Mouse (Mus musculus) embryonic facial prominence, embryonic 10.5 days (tissue): ENCODE data around the gene Rpl3. TPM values are rescaled to one million over a fixed set of nuclear protein-coding genes. Genes with fewer than 3 reads are reported as not detected.

Experiments
- DNase-seq: peaks from one replicate; pipeline ENCODE4 v3.0.0-alpha.2; 2017; ENCODE audit warnings: low spot score
- H3K27ac ChIP-seq: fragments of 300-500 bp; sonication (generic); replicated peaks from 2 replicates; pipeline ENCODE4 v1.5.1; 2016; ENCODE audit warnings: mild to moderate bottlenecking
- H3K27me3 ChIP-seq: fragments of 300-500 bp; sonication (generic); replicated peaks from 2 replicates; pipeline ENCODE4 v1.6.1; 2016; ENCODE audit warnings: low read depth, mild to moderate bottlenecking; ENCODE audit not compliant: poor library complexity, severe bottlenecking
- H3K36me3 ChIP-seq: fragments of 300-500 bp; sonication (generic); replicated peaks from 2 replicates; pipeline ENCODE4 v1.6.1; 2016; ENCODE audit warnings: mild to moderate bottlenecking, moderate library complexity
- H3K4me1 ChIP-seq: fragments of 300-500 bp; sonication (generic); 2 replicates; pipeline ENCODE4 v1.6.1; 2016
- H3K4me3 ChIP-seq: fragments of 300-500 bp; sonication (generic); 2 replicates; pipeline ENCODE4 v1.5.1; 2016; ENCODE audit warnings: mild to moderate bottlenecking, moderate library complexity
- H3K9me3 ChIP-seq: fragments of 300-500 bp; sonication (generic); 2 replicates; pipeline ENCODE4 v1.6.1; 2016; ENCODE audit warnings: mild to moderate bottlenecking
- WGBS: fragments of 180-500 bp; shearing (Covaris S2); methylation state at CpG from one replicate; pipeline ENCODE4 v1.1.7; 2016; 5-methylcytosine and 5-hydroxymethylcytosine counted together
- polyA plus RNA-seq: library from polyadenylated mRNA; unstranded; fragments of >200 nt; fragmentation: Nextera tagmentation; extraction: Ambion mirVana; gene quantifications from 2 replicates; pipeline ENCODE4 v1.2.1, GENCODE M21; 2016

Gene Rpl3
- 1,034 and 1,049 TPM in 2 replicates for polyA plus RNA-seq

GRCm38 (mm10) chr15:80091121-80091955, at the start of gene Rpl3, which contains the start of gene Syngr1:
TSS of gene Rpl3 (minus strand) at chr15:80091868.
TSS of gene Syngr1 (plus strand) at chr15:80091334.
- peak within 1 kb of the TSS; percentile 76 for H3K4me3 ChIP-seq
- peaks cover 25% of the 10 kb centered on the region for H3K4me1 ChIP-seq
- H3K27ac ChIP-seq, result peak within 1 kb of the TSS; percentile 75
- H3K36me3 ChIP-seq, result no peaks in the 10 kb centered on the region
- H3K9me3 ChIP-seq, result no peaks in the 10 kb centered on the region
- H3K27me3 ChIP-seq, result peaks cover 65% of the 10 kb centered on the region
- DNase-seq, result peak; percentile 82
- 1% methylated on average over 86 of the region's 86 CpGs for WGBS

- no peak overlapping the region for H3K4me3 ChIP-seq
- H3K4me1 ChIP-seq, result peaks cover 14% of the 10 kb centered on the region; the same call in 1 of the 2 replicates
- no peaks in the 10 kb centered on the region for H3K27me3 ChIP-seq
- no peak overlapping the region for H3K27ac ChIP-seq
- DNase-seq, result no peak
- peaks cover 89% of the 10 kb centered on the region for H3K36me3 ChIP-seq
- H3K9me3 ChIP-seq, result peaks cover 11% of the 10 kb centered on the region; the same call in 1 of the 2 replicates
- WGBS, result 95% methylated on average over 3 of the region's 3 CpGs
These were observed 49.2 kb upstream of the Rpl3 start for GRCm38 (mm10) chr15:80140878-80141277.

DNA sequence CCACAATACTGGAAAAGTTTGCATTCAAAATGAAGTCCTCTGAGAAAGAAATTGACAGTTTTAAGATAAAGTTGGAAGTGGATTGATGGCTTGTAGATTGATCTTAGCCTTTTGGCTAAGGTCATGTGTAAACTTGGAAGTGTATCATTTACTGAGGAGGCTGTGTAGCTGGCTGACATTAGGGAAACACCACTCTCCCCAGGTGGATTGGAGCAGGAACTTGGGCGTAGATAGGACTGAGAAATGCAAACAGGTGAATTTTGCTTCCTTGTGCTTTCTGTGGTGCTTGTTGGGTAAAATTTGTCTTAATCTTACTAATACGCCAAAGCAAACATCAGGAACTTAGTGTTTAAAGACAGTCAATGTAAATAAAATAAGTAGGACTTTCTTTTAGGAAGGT, 48.6 kb upstream of the Rpl3 start:
- no peak for DNase-seq
- no peak overlapping the region for H3K27ac ChIP-seq
- no peaks in the 10 kb centered on the region for H3K27me3 ChIP-seq
- H3K4me3 ChIP-seq, result no peak overlapping the region
- H3K36me3 ChIP-seq, result peaks cover 85% of the 10 kb centered on the region
- H3K4me1 ChIP-seq, result peaks cover 14% of the 10 kb centered on the region; the same call in 1 of the 2 replicates
- WGBS, result 96% methylated on average over 2 of the region's 2 CpGs
- H3K9me3 ChIP-seq, result peaks cover 11% of the 10 kb centered on the region; the same call in 1 of the 2 replicates

- peaks cover 66% of the 10 kb centered on the region for H3K36me3 ChIP-seq
- DNase-seq, result no peak
- WGBS, result 81% methylated on average over 17 of the region's 17 CpGs
- peaks cover 31% of the 10 kb centered on the region for H3K4me1 ChIP-seq
- peaks cover 11% of the 10 kb centered on the region; the same call in 1 of the 2 replicates for H3K9me3 ChIP-seq
- no peaks in the 10 kb centered on the region for H3K27me3 ChIP-seq
- H3K27ac ChIP-seq, result no peak overlapping the region
- no peak overlapping the region for H3K4me3 ChIP-seq
These were observed 46.5 kb upstream of the Rpl3 start for GRCm38 (mm10) chr15:80137945-80138791.

DNA sequence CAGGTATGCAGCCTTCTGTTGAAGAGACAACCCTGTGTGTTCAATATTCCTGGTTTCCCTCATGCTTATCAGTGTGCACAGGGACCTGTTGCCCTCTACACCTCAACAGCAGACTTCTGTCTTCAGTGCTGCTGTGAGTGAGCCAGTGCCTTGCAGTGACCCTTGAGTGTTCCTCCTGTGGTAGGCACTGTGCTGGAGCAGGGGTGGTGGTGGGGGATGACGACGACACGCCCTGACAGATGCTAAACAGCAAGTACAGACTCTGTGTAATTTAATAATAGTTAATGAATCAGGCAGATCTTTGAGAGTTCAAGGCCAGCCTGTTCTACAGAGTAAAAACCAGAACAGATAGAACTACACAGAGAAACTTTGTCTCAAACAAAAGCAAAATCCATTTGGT, 45.0 kb upstream of the Rpl3 start:
- Histone ChIP-seq H3K27me3 (no peaks in the 10 kb centered on the region), H3K4me1 (peaks cover 38% of the 10 kb centered on the region), H3K9me3 (peaks cover 5% of the 10 kb centered on the region; the same call in 1 of the 2 replicates), H3K27ac (no peak overlapping the region), H3K36me3 (peaks cover 50% of the 10 kb centered on the region), H3K4me3 (no peak overlapping the region)
- WGBS, result 92% methylated on average over 3 of the region's 3 CpGs
- no peak for DNase-seq

DNA sequence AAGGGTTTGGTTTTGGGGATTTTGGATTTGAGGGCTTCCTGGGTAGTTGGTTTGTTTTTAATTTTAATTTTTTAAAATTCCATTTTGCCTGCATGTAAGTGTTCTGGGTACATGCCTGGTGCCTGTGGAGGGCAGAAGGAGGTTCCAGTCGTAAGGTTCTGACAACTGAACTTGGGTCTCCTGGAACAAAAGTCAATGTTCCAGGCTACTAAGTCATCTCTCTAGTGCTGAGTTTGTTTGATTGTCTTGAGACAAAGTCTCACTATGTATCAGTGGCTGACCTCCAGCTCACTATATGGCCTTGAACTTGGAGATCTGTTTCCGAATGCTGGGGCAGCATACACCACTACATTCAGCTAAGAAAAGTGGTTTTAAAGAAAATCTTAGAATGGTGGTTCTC, 43.8 kb upstream of the Rpl3 start:
- H3K4me1 ChIP-seq, result peaks cover 38% of the 10 kb centered on the region

GRCm38 (mm10) chr15:80134450-80134847, 42.8 kb upstream of the Rpl3 start:
- DNase-seq, result no peak

More for the DNA sequence above, 43.8 kb upstream of the Rpl3 start:
- peaks cover 39% of the 10 kb centered on the region for H3K36me3 ChIP-seq
- DNase-seq, result no peak
- WGBS, result 93% methylated on average over 2 of the region's 2 CpGs
- no peak overlapping the region for H3K27ac ChIP-seq
- no peaks in the 10 kb centered on the region for H3K27me3 ChIP-seq
- H3K9me3 ChIP-seq, result no peaks in the 10 kb centered on the region
- H3K4me3 ChIP-seq, result no peak overlapping the region

GRCm38 (mm10) chr15:80133682-80134449, 42.2 kb upstream of the Rpl3 start:
- DNase-seq, result no peak
- no peaks in the 10 kb centered on the region for H3K9me3 ChIP-seq
- peak overlapping the region; percentile 100 for H3K27ac ChIP-seq
- H3K4me3 ChIP-seq, result peak overlapping the region; percentile 86
- peaks cover 23% of the 10 kb centered on the region for H3K36me3 ChIP-seq
- H3K27me3 ChIP-seq, result no peaks in the 10 kb centered on the region
- 18% methylated on average over 14 of the region's 14 CpGs for WGBS
- peaks cover 38% of the 10 kb centered on the region for H3K4me1 ChIP-seq

More at GRCm38 (mm10) chr15:80134450-80134847, 42.8 kb upstream of the Rpl3 start:
- no peaks in the 10 kb centered on the region for H3K27me3 ChIP-seq
- peak overlapping the region; percentile 86 for H3K4me3 ChIP-seq
- H3K27ac ChIP-seq, result peak overlapping the region; percentile 100
- WGBS, result 65% methylated on average over 9 of the region's 9 CpGs
- no peaks in the 10 kb centered on the region for H3K9me3 ChIP-seq
- H3K36me3 ChIP-seq, result peaks cover 28% of the 10 kb centered on the region
- peaks cover 38% of the 10 kb centered on the region for H3K4me1 ChIP-seq

- Histone ChIP-seq H3K36me3 (peaks cover 15% of the 10 kb centered on the region), H3K9me3 (no peaks in the 10 kb centered on the region), H3K4me3 (peak within 1 kb of the TSS; percentile 86), H3K27ac (peak within 1 kb of the TSS; percentile 100), H3K27me3 (no peaks in the 10 kb centered on the region), H3K4me1 (peaks cover 32% of the 10 kb centered on the region)
- peak; percentile 95 for DNase-seq
- WGBS, result under 1% methylated on average over 59 of the region's 59 CpGs
These were observed 41.4 kb upstream of the Rpl3 start, which contains the start of gene Tab1 for GRCm38 (mm10) chr15:80132993-80133586. TSS of gene Tab1 (plus strand) at chr15:80133127.

DNA sequence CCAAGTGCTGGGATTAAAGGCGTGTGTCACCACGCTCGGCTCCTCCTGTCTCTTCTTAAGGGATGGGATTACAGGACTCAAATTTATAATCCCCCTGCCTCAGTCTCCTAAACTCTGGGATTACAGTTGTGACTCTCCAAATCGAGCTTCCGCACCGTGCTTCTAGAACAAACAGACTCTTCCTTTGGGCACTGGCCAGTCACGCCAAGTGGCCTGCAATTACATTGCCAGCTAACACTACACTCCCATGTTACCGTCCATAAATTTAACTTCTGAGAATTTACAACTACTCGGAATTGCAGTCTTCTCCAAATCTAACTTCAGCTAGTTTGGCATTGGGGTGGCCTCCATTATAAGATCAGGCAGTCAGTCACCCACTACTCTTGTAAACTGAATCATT, 40.8 kb upstream of the Rpl3 start:
- DNase-seq, result no peak
- H3K27ac ChIP-seq, result peak overlapping the region; percentile 100
- 82% methylated on average over 9 of the region's 9 CpGs for WGBS

GRCm38 (mm10) chr15:80131421-80131820, 39.8 kb upstream of the Rpl3 start:
- H3K4me3 ChIP-seq, result no peak overlapping the region
- no peaks in the 10 kb centered on the region for H3K9me3 ChIP-seq
- H3K27ac ChIP-seq, result no peak overlapping the region
- peaks cover 6% of the 10 kb centered on the region for H3K36me3 ChIP-seq
- DNase-seq, result no peak
- H3K27me3 ChIP-seq, result no peaks in the 10 kb centered on the region
- peaks cover 24% of the 10 kb centered on the region for H3K4me1 ChIP-seq
- 81% methylated on average over 6 of the region's 6 CpGs for WGBS

More for the DNA sequence above, 40.8 kb upstream of the Rpl3 start:
- no peaks in the 10 kb centered on the region for H3K27me3 ChIP-seq
- no peaks in the 10 kb centered on the region for H3K9me3 ChIP-seq
- peak overlapping the region; percentile 86 for H3K4me3 ChIP-seq
- peaks cover 15% of the 10 kb centered on the region for H3K36me3 ChIP-seq
- peaks cover 26% of the 10 kb centered on the region for H3K4me1 ChIP-seq
